Mouse (Mus musculus) monocyte, adult 5-6 weeks (primary cell): ENCODE data around the gene Celf3. TPM values are rescaled to one million over a fixed set of nuclear protein-coding genes. Genes with fewer than 3 reads are reported as not detected.

ENCODE experiments used
- ATAC-seq: fragments of 153-309, 156-312 bp; replicated peaks from 2 replicates; pipeline ENCODE4 v1.8.0; 2017; ENCODE audit warnings: mild to moderate bottlenecking; ENCODE audit not compliant: low TSS enrichment, insufficient number of reproducible peaks, severe bottlenecking, poor library complexity, low FRiP score
- total RNA-seq: library from RNA; stranded (forward); fragments of 200-1000, 200-491, 200-594 nt; gene quantifications from 3 replicates; pipeline ENCODE4 v1.2.3, GENCODE M21; 2017

Gene Celf3
- 0.19 TPM in 1 of 3 replicates, not detected in the others for total RNA-seq

DNA sequence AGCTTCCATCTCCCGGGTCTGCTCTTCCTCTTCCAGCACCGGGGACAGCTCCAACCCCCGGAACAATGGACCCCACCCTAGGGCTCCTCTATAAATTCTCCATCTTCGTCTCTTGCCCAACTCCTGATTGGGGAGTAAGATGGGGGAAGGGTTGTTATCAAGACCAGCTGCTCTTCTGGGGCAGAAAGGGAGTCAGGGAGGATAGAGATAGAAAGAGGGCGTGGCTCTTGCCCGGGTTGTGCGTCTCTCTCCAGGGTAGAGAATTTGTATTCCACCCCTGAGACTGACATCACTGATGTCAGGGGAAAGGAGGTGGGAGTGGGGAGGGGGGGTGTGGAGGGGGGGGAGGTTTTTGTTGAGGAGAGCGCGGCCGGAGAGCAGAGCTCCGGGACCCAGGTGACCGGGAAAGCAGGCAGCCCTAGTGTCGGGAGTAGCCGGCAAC, at the start of gene Celf3:
Celf3 (plus strand) TSS at position 315 of the 442 bp plus-strand sequence.
- no peak for ATAC-seq

DNA sequence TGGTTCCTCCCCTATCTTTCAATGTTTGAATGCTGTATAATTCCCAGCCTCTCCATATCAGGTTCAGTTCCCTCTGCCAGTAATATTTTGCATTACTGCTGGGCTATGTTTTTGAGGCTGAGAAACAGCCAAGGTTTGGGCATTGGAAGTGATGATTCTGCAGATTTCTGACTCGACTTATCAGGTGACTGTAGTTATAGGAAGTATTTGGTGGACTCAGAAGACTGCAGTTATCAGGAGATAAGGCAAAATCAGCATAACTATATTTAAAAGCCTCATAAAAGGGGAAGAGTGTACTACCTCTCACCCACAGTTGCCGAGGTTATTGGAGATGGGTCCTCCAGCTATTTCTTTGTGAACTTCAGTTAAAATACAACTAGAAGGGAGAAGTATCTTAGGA, 47.1 kb upstream of the Celf3 start:
- no peak for ATAC-seq

DNA sequence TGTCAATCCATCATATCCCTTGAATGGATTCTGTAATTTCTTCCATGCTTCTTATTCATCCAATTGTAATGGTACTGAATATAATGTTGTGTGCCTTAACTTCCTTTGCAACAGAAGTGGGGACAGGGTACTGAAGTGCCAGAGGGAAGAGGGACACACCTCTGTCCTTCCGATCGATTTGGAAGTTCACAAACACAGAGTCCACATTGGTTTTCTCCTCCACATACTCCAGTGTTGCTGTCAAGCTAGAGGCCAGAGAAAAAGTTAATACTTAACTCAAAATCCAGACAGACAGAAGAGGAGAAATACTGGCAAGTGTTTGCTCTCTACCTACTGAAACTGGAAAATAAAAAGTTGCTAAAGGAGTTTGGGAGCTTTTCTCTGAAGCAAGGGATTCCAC, 43.8 kb upstream of the Celf3 start:
- no peak for ATAC-seq

- no peak for ATAC-seq
These were observed 41.7 kb upstream of the Celf3 start for GRCm38 (mm10) chr3:94436420-94436819.

- no peak for ATAC-seq
These were observed 36.9 kb upstream of the Celf3 start for GRCm38 (mm10) chr3:94441182-94441581.

GRCm38 (mm10) chr3:94442951-94443596, 35.0 kb upstream of the Celf3 start, which contains the start of gene Mrpl9:
Mrpl9 (plus strand) TSS chr3:94443318.
- ATAC-seq: peak; percentile 83

GRCm38 (mm10) chr3:94443597-94443964, 34.5 kb upstream of the Celf3 start, which contains the start of gene Oaz3:
Oaz3 (minus strand) TSS chr3:94443915.
- 0 out of 2 replicates have a peak, but pooled peaks have one; percentile 13 for ATAC-seq

GRCm38 (mm10) chr3:94449377-94449776, 28.7 kb upstream of the Celf3 start:
- ATAC-seq: no peak

DNA sequence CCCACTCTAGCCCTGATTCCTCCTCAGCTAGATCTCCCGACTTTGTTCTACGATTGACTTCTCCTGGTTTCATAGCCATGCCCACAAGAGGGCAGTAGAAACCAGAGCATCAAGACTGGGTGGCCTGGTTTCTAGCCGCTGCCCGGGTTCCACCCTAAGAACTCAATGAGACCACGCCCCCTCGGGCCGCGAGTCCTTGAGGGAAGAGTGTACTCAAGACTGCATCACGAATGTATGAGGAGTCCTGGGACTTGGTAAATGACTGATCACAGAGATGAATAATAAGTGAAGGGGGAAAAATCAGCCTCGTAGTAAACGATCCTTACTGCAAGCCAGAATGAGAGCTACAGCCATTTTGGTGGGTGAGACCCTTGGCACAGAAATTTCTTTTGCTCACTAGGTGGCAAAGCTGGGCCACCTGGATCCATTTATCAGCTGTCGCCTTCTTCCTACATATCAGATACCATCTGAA, 21.5 kb upstream of the Celf3 start:
- peak; percentile 90 for ATAC-seq

DNA sequence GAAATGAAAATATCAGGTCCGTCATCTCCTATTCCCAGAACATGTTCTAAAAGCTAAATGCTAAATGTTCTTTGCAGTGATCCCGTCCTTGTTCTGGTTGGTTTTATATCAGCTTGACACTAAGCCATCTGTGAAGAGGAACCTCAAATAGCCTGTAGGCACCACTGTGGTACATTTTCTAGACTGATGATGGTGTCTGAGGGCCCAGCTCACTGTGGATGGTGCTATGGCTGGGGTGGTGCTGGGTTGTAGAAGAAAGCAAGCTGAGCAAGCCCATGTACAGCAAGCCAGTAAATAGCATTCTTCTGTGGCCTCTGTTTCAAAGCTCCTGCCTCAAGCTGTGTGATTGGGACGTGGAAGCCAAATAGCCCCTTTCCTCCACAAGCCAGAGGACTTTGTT, 21.0 kb upstream of the Celf3 start:
- no peak for ATAC-seq

DNA sequence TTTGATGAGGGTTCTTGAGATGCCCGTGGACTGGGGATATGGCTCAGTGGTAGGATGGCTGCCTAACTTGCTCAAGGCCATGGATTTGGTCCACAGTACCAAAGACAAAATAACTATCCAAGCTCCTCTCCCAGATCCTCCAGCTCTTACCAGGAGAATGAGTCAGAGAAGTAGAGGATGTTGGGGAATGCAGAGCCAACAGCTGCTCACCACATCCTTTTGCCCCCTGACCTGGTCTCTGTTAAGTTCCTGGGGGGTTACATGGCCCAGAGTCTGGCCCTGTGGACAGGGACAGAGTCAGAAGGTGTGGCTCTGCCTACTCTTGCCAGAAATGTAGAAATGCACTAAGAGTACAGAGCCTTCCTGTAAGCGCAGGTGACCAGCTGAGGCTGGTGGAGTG, 18.3 kb upstream of the Celf3 start:
- ATAC-seq: no peak

DNA sequence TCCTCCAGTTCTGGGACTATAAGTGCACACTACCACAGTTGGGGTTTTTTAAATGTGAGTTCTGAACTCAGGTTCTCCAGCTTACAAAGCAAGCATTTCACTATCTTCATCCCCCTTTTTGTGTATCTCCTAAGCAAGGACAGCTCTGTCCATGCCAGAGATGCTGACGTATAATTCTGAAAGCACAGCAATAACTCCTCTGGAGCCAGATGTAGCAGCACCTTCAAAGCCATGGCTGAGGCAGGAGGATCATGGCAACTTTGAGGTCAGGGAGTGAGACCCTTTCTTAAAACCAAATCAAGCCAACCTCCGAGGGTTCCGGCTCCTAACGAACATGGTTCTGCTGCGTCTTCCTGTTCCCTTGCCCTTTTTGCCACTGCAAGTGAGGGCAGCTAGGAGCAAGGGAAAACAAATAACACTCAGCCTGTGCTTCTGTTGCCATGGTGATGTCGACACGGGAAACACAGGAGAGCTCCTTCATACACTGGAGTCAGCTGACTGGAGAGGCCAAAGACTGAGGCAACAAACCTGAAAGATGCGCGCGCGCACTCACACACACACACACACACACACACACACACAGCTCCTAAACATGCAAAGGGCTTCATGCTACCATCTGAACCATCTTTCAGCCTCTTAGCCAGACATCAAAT, 14.0 kb upstream of the Celf3 start:
- no peak for ATAC-seq

- ATAC-seq: no peak
These were observed 12.3 kb upstream of the Celf3 start for GRCm38 (mm10) chr3:94465632-94466430.

GRCm38 (mm10) chr3:94468931-94469330, 9.2 kb upstream of the Celf3 start:
- ATAC-seq: no peak

DNA sequence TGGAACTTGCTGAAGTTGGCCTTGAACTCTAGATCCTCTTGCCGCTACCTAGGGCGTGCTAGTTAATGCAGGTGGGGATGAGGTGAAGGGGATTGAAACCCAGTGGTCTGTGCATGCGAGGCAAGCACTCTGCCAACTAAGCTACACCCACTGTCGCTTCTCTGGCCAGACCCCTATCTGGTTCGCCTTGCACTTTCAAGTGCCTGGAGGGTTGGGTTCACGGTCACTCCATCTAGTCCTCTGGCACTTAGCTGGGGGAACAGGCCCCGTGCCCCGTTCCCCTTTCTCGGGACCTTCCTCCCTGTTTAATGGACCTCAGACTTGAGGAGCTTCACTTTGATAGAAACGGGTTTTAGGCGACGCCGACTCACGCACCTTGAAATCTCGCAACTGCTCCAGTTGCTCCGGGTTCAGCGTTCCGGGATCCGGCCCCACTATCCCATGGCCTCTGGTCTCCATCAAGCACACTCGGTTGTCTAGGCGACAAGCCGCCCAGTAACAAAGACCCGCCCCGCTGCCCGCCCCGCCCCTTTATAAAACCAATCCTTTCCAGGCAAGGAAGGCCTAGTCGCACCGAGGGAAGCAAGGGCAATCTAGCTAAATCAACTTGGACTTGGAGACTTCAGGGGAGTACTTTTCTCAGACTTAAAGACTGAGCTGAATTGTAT, 5.5 kb upstream of the Celf3 start:
- ATAC-seq: no peak

GRCm38 (mm10) chr3:94473115-94473505, 5.0 kb upstream of the Celf3 start:
- ATAC-seq: no peak

GRCm38 (mm10) chr3:94473567-94474232, 4.4 kb upstream of the Celf3 start:
- ATAC-seq: no peak

GRCm38 (mm10) chr3:94476301-94477035, 1.6 kb upstream of the Celf3 start:
- no peak for ATAC-seq
